Mouse (Mus musculus) kidney, adult 18-20 months (tissue): ENCODE results near the gene Il17ra.

Source experiments
- DNase-seq: peaks from one replicate; pipeline ENCODE4 v3.0.0; 2021

Il17ra gene

DNA sequence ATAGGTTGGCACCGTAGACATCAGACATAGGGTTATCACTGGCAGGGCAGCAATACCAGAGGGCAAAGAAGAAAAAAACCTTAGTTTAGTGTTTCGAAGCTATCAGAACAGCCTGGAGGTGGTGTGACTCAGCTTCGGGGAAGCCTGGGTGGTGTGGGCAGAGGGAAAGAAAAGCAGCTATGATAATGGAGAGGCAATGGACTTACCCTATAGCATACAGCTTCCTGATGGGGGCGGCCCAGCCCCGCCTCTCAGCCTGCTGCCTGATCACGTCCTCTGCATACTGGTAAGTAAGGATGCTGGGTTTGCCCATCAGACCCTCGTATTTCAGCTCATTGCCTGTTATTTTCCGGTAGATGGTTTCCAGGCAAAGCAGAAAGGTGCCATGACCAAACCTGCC lies 47.4 kb downstream of the Il17ra start:
- DNase-seq = no peak

- DNase-seq = no peak
These were observed 48.2 kb downstream of the Il17ra start for GRCm38 (mm10) chr6:120511212-120511611.

DNA sequence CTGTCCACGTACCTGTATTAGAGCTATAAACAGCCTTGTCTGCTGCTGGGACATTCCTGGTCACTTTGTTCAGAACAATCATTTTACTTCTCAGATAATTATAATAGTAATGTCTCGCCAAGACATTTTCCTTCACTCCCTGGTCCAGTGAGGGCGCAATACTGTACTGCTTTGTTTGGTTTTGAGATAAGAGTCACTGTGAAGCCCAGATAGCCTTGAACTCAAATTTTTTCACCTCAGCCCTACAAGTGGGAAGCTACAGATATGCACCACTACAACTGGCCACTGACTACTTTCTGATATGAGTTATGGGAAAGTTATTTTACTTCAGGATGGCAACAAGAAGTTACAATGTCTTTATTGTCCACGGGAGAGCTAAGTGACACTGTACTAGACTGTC lies 53.4 kb downstream of the Il17ra start:
- DNase-seq = no peak

GRCm38 (mm10) chr6:120516879-120517278 lies 53.8 kb downstream of the Il17ra start:
- DNase-seq = no peak

- DNase-seq = no peak
These were observed 54.3 kb downstream of the Il17ra start for GRCm38 (mm10) chr6:120517311-120517710.

GRCm38 (mm10) chr6:120519647-120520046 lies 56.6 kb downstream of the Il17ra start:
- no peak for DNase-seq

GRCm38 (mm10) chr6:120524796-120525195 lies 61.7 kb downstream of the Il17ra start:
- DNase-seq = no peak

DNA sequence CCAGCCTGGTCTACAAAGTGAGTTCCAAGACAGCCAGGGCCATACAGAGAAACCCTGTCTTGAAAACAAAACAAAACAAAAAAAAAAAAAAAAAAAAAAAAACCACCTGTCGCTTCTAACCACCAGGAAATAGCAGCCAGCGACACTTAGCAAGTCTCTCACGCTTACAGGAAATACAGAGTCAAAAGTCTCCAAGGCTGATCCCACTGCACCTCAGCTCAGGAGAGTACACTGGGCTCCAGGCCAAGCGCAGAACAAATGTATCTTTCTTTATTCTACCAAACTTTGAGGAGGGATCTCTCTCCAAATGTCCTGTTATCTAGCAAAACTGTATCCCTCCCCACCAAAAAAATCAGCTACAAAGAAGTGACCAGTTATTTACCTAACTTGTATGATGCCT lies 66.1 kb downstream of the Il17ra start:
- no peak for DNase-seq

DNA sequence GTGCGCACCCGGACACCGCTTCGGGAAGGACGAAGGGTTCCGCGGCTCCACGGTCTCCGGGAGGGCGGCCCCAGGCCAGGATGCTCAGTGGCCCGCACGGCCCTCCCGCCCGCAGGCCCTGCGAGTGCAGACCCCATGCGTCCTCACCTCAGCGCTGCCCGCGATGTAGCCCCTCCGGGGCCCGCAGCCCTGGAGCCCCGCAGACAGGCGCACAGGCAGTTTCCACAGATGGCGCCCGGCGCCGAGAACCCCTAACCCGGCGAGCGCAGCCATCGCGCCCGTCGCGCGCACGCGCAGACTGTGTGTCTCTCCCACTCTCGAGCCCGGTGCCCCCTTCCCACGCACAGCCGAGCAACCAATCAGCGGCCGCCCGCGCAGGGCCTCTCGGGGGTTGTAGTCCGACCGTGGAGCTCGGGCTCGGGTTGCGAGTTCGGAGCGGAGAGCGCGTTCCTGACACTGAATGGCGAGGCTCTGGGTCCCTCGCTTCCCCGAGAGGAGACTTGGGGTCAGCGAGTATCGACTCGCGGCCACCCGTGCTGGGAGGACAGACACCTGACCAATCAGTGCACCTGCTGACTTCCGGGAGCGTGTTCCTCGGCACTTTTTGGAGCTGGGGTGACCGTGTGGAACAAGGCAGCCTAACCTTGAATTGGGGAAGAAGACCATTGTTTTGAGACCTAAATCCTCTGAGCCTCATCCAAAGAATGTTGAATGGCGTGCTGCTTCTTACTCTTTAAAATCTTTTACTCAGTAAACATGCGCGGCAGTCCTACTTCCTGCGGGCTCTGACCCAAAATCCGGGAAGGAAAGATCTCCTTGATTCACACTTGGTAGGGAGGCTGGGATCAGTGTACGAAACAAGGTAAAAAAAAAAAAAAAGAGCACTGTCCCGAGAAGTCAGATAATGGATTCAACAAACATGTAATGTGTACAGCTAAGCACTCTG lies 68.2 kb downstream of the Il17ra start, which contains the start of gene Hdhd5:
Hdhd5 (minus strand) TSS at position 300 of the 946 bp plus-strand sequence.
- peak; percentile 93 for DNase-seq

DNA sequence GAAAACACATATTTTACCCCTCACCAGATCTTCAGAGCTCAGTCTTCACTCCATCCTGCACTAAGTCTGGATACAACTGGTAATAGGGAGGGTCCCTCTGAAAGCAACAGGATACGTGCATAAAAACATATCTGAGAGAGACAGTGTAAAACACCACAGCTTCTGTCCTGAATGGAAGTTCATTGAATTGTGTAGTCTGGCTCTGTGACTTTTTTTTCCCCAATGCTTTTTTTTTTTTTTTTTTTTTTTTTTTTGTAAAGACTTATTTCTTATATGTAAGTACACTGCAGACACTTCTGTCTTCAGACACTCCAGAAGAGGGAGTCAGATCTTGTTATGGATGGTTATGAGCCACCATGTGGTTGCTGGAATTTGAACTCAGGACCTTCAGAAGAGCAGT lies 69.5 kb downstream of the Il17ra start:
- no peak for DNase-seq

DNA sequence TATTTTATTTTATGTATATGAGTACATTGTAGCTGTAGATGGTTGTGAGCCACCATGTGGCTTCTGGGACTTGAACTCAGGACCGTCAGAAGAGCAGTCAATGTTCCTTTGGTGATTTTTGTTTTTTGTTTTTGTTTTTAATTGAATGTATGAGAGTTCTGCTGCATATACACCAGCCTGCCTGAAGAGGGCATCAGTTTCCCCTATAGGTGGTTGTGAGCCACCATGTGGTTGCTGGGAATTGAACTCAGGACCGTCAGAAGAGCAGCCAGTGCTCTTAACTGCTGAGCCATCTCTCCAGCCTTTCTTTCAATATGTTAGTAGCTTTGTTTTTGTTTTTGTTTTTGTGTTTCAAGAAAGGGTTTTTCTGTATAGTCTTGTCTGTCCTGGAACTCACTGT lies 73.3 kb downstream of the Il17ra start:
- no peak for DNase-seq
